20 mouse cellular contexts compared by ENCODE assay signal in genomic region chr9:96577674-96578073, GRCm38 (mm10). TPM values are rescaled to one million over a fixed set of nuclear protein-coding genes. Genes with fewer than 3 reads are reported as not detected.
DNase-seq lines count a peak whose midpoint lies in the region; ATAC-seq and TF ChIP-seq lines count a peak whose summit lies in the region.
"Had no signal": no experiment of that assay in that cellular context is flagged by ENCODE, and none has a peak within 500 bp of the region (broad histone marks: within the 10 kb centered on the region; RNA-seq: fewer than 3 reads in every experiment).

No protein-coding gene starts in this region.

- 66% methylated on average over 6 of the region's 6 CpGs for WGBS in embryonic facial prominence, embryonic 11.5 days
- 73% methylated on average over 6 of the region's 6 CpGs for WGBS in embryonic facial prominence, embryonic 10.5 days
- 49% methylated on average over 6 of the region's 6 CpGs for WGBS in liver, postnatal 0 days (ENCODE audit: insufficient replicate concordance)

- no peak for TF ChIP-seq CTCF in G1E (IDR thresholded peaks at IDR 0.05; ENCODE audit: low read depth, low read length)
- TF ChIP-seq CTCF in liver, postnatal 0 days (IDR thresholded peaks at IDR 0.05; ENCODE audit: low read depth): no peak

- H3K9ac ChIP-seq in embryonic facial prominence, embryonic 11.5 days (replicated peaks; ENCODE audit: low read length): no peak overlapping the region
- no peak overlapping the region for H3K9ac ChIP-seq in liver, postnatal 0 days (replicated peaks)
- H3K9ac ChIP-seq: forebrain, embryonic 15.5 days; heart, embryonic 12.5 days had no signal

- no peak for ATAC-seq in embryonic facial prominence, embryonic 11.5 days (replicated peaks; ENCODE audit: insufficient number of reproducible peaks, low FRiP score, low TSS enrichment, low read depth)
- ATAC-seq in G1E (ENCODE audit: extremely low read depth, insufficient number of reproducible peaks, low FRiP score, poor library complexity, severe bottlenecking): peak; percentile 34
- peak; percentile 62 to 75 for ATAC-seq in hematopoietic stem cell, adult 5-6 weeks (replicated peaks in 1 of 2; ENCODE audit: insufficient read depth in 1 of 2, low FRiP score in 2 of 2, low TSS enrichment in 1 of 2, low read depth in 1 of 2, poor library complexity in 2 of 2, severe bottlenecking in 2 of 2)
- ATAC-seq in megakaryocyte, adult 5-6 weeks (ENCODE audit: poor library complexity, severe bottlenecking): peak; percentile 68
- ATAC-seq in liver, postnatal 0 days: no peak
- ATAC-seq: forebrain, embryonic 15.5 days; hindbrain, postnatal 0 days had no signal

- H3K27ac ChIP-seq in embryonic facial prominence, embryonic 11.5 days (replicated peaks; ENCODE audit: low read depth, low read length): no peak overlapping the region
- no peak overlapping the region for H3K27ac ChIP-seq in embryonic facial prominence, embryonic 10.5 days (replicated peaks)
- H3K27ac ChIP-seq in liver, postnatal 0 days (ENCODE audit: low read depth): no peak overlapping the region
- H3K27ac ChIP-seq: forebrain, embryonic 15.5 days; hindbrain, postnatal 0 days had no signal

- DNase-seq in embryonic facial prominence, embryonic 11.5 days (ENCODE audit: low spot score): peak; percentile 20
- no peak for DNase-seq in embryonic facial prominence, embryonic 10.5 days (ENCODE audit: low spot score)
- no peak for DNase-seq in G1E (ENCODE audit: low spot score)
- DNase-seq in liver, postnatal 0 days: no peak
- no peak for DNase-seq in cerebellum, postnatal 14 days
- DNase-seq in kidney, adult 18-20 months: no peak
- DNase-seq: kidney, adult 9 months; left cerebral cortex, postnatal 4 days; right cerebral cortex, postnatal 25 days had no signal

- H3K4me3 ChIP-seq in embryonic facial prominence, embryonic 11.5 days (ENCODE audit: low read depth, low read length): no peak overlapping the region
- H3K4me3 ChIP-seq in embryonic facial prominence, embryonic 10.5 days: no peak overlapping the region
- no peak overlapping the region for H3K4me3 ChIP-seq in G1E (ENCODE audit: low read depth, low read length)
- no peak overlapping the region for H3K4me3 ChIP-seq in liver, postnatal 0 days (ENCODE audit: low read depth, low read length)
- H3K4me3 ChIP-seq: erythroblast, embryonic 14.5 days; forebrain, embryonic 15.5 days; heart, embryonic 12.5 days had no signal

- H3K4me2 ChIP-seq in embryonic facial prominence, embryonic 11.5 days (ENCODE audit: low read depth, low read length): no peak overlapping the region
- H3K4me2 ChIP-seq in liver, postnatal 0 days (ENCODE audit: low read depth, low read length): no peak overlapping the region
- H3K4me2 ChIP-seq: forebrain, embryonic 15.5 days; heart, embryonic 12.5 days; midbrain, embryonic 11.5 days had no signal

- TF ChIP-seq EP300 in liver, postnatal 0 days (IDR thresholded peaks at IDR 0.05; ENCODE audit: low read depth): no peak

- H3K4me1 ChIP-seq in embryonic facial prominence, embryonic 11.5 days (ENCODE audit: control insufficient read depth, insufficient read depth, low read length): no peaks in the 10 kb centered on the region
- peaks cover 8% of the 10 kb centered on the region; the same call in 1 of the 2 replicates for H3K4me1 ChIP-seq in embryonic facial prominence, embryonic 10.5 days
- H3K4me1 ChIP-seq in G1E (ENCODE audit: insufficient read depth, low read depth, low read length): peaks cover 16% of the 10 kb centered on the region
- no peaks in the 10 kb centered on the region for H3K4me1 ChIP-seq in liver, postnatal 0 days (ENCODE audit: insufficient read depth)
- H3K4me1 ChIP-seq: forebrain, embryonic 15.5 days; heart, embryonic 12.5 days had no signal

- no peaks in the 10 kb centered on the region for H3K36me3 ChIP-seq in embryonic facial prominence, embryonic 11.5 days (replicated peaks; ENCODE audit: control insufficient read depth, insufficient read depth, low read depth, low read length)
- H3K36me3 ChIP-seq in embryonic facial prominence, embryonic 10.5 days (replicated peaks): peaks cover 26% of the 10 kb centered on the region
- H3K36me3 ChIP-seq in G1E (replicated peaks): peaks cover 83% of the 10 kb centered on the region
- no peaks in the 10 kb centered on the region for H3K36me3 ChIP-seq in liver, postnatal 0 days (replicated peaks; ENCODE audit: insufficient read depth, low read length)

- no peaks in the 10 kb centered on the region for H3K9me3 ChIP-seq in embryonic facial prominence, embryonic 11.5 days (replicated peaks; ENCODE audit: control insufficient read depth, low read length)
- H3K9me3 ChIP-seq in embryonic facial prominence, embryonic 10.5 days: no peaks in the 10 kb centered on the region
- no peaks in the 10 kb centered on the region for H3K9me3 ChIP-seq in G1E (replicated peaks)
- H3K9me3 ChIP-seq in liver, postnatal 0 days (ENCODE audit: low read length): no peaks in the 10 kb centered on the region
- H3K9me3 ChIP-seq: forebrain, embryonic 15.5 days; heart, embryonic 12.5 days had no signal

- H3K27me3 ChIP-seq in embryonic facial prominence, embryonic 11.5 days (ENCODE audit: control insufficient read depth, insufficient read depth, low read length): no peaks in the 10 kb centered on the region
- no peaks in the 10 kb centered on the region for H3K27me3 ChIP-seq in embryonic facial prominence, embryonic 10.5 days (replicated peaks; ENCODE audit: low read depth, poor library complexity, severe bottlenecking)
- H3K27me3 ChIP-seq in G1E (ENCODE audit: insufficient read depth, low read length): no peaks in the 10 kb centered on the region
- H3K27me3 ChIP-seq in liver, postnatal 0 days (ENCODE audit: insufficient read depth, low read length): no peaks in the 10 kb centered on the region
- H3K27me3 ChIP-seq: forebrain, embryonic 15.5 days; heart, embryonic 12.5 days had no signal

RNA-seq across cellular contexts. Expression of gene Gm28729, which starts 52.6 kb away (rescaled TPM):
- not detected in 2 replicates for polyA plus RNA-seq in embryonic facial prominence, embryonic 11.5 days (2014; fragmentation: Nextera tagmentation; extraction: Ambion mirVana)
- not detected in 2 replicates for polyA plus RNA-seq in embryonic facial prominence, embryonic 10.5 days (2016; fragmentation: Nextera tagmentation; extraction: Ambion mirVana)
- total RNA-seq in G1E (2014; fragmentation: Nextera tagmentation) (not detected in 2 replicates), G1E (2017) (0.06 and 0.16 TPM in 2 replicates)
- polyA plus RNA-seq in G1E (2012): not detected in 2 replicates
- not detected in 2 replicates for total RNA-seq in hematopoietic stem cell, adult 5-6 weeks (2017)
- total RNA-seq in megakaryocyte, adult 5-6 weeks (2015): 0.42 TPM in 1 of 2 replicates, not detected in the other
- 0.20 TPM in 1 of 2 replicates, not detected in the other for total RNA-seq in megakaryocyte, adult 5-6 weeks (2017)
- polyA plus RNA-seq in liver, postnatal 0 days (2015; fragmentation: Nextera tagmentation; extraction: Ambion mirVana): not detected in 2 replicates
- total RNA-seq: heart, postnatal 25 days had no signal
- polyA plus RNA-seq: C2C12; erythroblast, embryonic 14.5 days; heart, embryonic 12.5 days; liver, embryonic 16.5 days; midbrain, embryonic 11.5 days; neural tube, embryonic 14.5 days had no signal

RNA-seq across cellular contexts. Expression of gene Rasa2, which starts 53.7 kb away (rescaled TPM):
- polyA plus RNA-seq in embryonic facial prominence, embryonic 11.5 days (2014; fragmentation: Nextera tagmentation; extraction: Ambion mirVana): 17.2 and 18.3 TPM in 2 replicates
- polyA plus RNA-seq in embryonic facial prominence, embryonic 10.5 days (2016; fragmentation: Nextera tagmentation; extraction: Ambion mirVana): 15.3 and 15.8 TPM in 2 replicates
- total RNA-seq in G1E (2014; fragmentation: Nextera tagmentation) (72.8 and 74.8 TPM in 2 replicates), G1E (2017) (41.6 and 54.9 TPM in 2 replicates)
- polyA plus RNA-seq in G1E (2012): 2.7 and 3.2 TPM in 2 replicates
- 12.4 and 20.4 TPM in 2 replicates for total RNA-seq in hematopoietic stem cell, adult 5-6 weeks (2017)
- 14.5 and 16.9 TPM in 2 replicates for total RNA-seq in megakaryocyte, adult 5-6 weeks (2015)
- total RNA-seq in megakaryocyte, adult 5-6 weeks (2017): 12.2 and 15.2 TPM in 2 replicates
- 2.5 and 2.7 TPM in 2 replicates for polyA plus RNA-seq in liver, postnatal 0 days (2015; fragmentation: Nextera tagmentation; extraction: Ambion mirVana)
- polyA plus RNA-seq: erythroblast, embryonic 14.5 days had no signal

Comparison
In these comparisons a context has a peak if more than half of its experiments do, and no peak if none do; other contexts are left out.
1. ATAC-seq: peak in G1E (single experiment), hematopoietic stem cell, adult 5-6 weeks (2 of 2) and megakaryocyte, adult 5-6 weeks (single experiment); none in embryonic facial prominence, embryonic 11.5 days (single experiment) and liver, postnatal 0 days (single experiment).